Mouse (Mus musculus) cerebellum, adult 2 months (tissue): Measurements from ENCODE around the gene Jade1. TPM values are rescaled to one million over a fixed set of nuclear protein-coding genes. Genes with fewer than 3 reads are reported as not detected.

Experiments used
- DNase-seq, 2 experiments: peaks; one replicate each; pipeline ENCODE4 v3.0.0; 2021
- H3K27ac ChIP-seq: fragments of 200-500 bp; 2 replicates; pipeline ENCODE4 v1.5.1; 2012; ENCODE audit warnings: low read length, control low read depth, inconsistent platforms; ENCODE audit not compliant: insufficient read depth
- H3K27me3 ChIP-seq: fragments of 200-500 bp; 2 replicates; pipeline ENCODE4 v1.6.1; 2012; ENCODE audit warnings: inconsistent platforms, mild to moderate bottlenecking, low read length, moderate library complexity; ENCODE audit not compliant: control insufficient read depth, insufficient read depth
- H3K4me1 ChIP-seq: fragments of 200-500 bp; 2 replicates; pipeline ENCODE4 v1.6.1; 2011; ENCODE audit warnings: low read length; ENCODE audit not compliant: control insufficient read depth, insufficient read depth
- H3K4me3 ChIP-seq: fragments of 200-500 bp; replicated peaks from 2 replicates; pipeline ENCODE3; 2011; ENCODE audit warnings: mild to moderate bottlenecking, low read depth, low read length, control low read depth; ENCODE audit not compliant: insufficient read depth
- CTCF ChIP-seq: fragments of 200-500 bp; IDR thresholded peaks from 2 replicates; pipeline ENCODE4 v1.5.1; 2011; ENCODE audit warnings: low read depth, mild to moderate bottlenecking, control low read depth, low read length, moderate library complexity, borderline replicate concordance; ENCODE audit not compliant: insufficient read depth
- POLR2A ChIP-seq: fragments of 200-500 bp; IDR thresholded peaks from 2 replicates; pipeline ENCODE4 v1.6.1; 2011; ENCODE audit warnings: low read length, control low read depth, borderline replicate concordance; ENCODE audit not compliant: insufficient read depth
- WGBS: fragments of 180-500 bp; shearing (Covaris S2); methylation state at CpG from one replicate; pipeline ENCODE4 v1.1.7; 2018; 5-methylcytosine and 5-hydroxymethylcytosine counted together
- polyA plus RNA-seq: library from polyadenylated mRNA; depleted of rRNA; stranded (reverse); fragments of >200 nt; gene quantifications from 2 replicates; pipeline ENCODE4 v1.2.3, GENCODE M21; 2012

Gene Jade1
- polyA plus RNA-seq, 1 experiment: 31.8 TPM

- DNase-seq: no peak
- TF ChIP-seq CTCF: no peak
- TF ChIP-seq POLR2A: no peak
- H3K27ac ChIP-seq: no peak overlapping the region
- 60% methylated on average over 19 of the region's 19 CpGs for WGBS
- no peak overlapping the region for H3K4me3 ChIP-seq
- H3K27me3 ChIP-seq: no peaks in the 10 kb centered on the region
- H3K4me1 ChIP-seq: peaks cover 25% of the 10 kb centered on the region
Observed at GRCm38 (mm10) chr3:41589246-41589914, 33.8 kb downstream of the Jade1 start.

GRCm38 (mm10) chr3:41589988-41590387 lies 34.5 kb downstream of the Jade1 start:
- Histone ChIP-seq H3K4me1 (peaks cover 23% of the 10 kb centered on the region), H3K27ac (no peak overlapping the region), H3K4me3 (no peak overlapping the region), H3K27me3 (no peaks in the 10 kb centered on the region)
- no peak for DNase-seq
- WGBS: 90% methylated on average over 4 of the region's 4 CpGs
- TF ChIP-seq POLR2A (no peak), CTCF (no peak)

DNA sequence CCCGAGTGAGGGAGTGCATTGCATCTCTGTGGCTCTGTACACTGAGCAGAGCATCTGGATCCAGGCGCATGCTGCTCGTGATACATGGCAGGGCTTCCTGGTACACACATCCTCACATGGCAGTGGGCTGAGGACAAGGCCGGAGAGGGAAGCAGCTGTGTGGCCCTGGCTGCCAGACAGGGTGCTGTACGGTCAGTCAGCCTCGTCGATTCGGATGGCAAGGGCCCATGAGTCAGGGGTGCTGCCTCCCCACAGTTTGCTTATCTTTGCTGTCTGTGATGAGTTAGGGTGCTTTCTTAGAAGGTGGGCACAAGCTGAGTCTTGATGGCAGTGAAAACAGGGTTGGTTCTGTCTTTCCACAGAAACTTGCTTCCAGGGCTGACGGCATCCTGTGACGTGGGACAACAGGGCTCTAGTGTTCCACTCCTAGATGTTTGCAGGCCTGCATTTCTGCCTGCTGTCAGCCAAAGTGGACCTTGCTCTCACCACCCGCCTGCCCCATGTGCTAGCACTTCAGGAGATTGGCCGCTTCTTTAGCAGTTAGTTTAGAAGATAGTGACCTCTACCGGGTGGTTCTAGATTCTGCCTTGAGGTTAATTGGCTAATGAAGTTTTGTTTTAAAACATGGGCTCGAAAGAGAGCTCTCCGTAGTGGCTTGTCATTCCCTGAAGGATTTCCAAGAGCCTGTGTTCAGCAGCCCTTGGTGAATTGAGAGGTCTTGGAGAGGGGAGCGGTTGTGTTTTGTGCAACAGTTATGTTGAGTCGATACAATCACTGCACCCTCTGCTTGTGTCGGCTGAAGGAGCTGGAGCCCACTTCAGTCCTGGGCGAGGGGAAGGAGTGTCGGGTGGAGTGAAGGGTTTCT lies 35.4 kb downstream of the Jade1 start:
- WGBS: 75% methylated on average over 20 of the region's 20 CpGs
- TF ChIP-seq POLR2A (no peak), CTCF (0 out of 2 replicates have a peak, but pooled peaks have one; percentile 13)
- no peak for DNase-seq
- Histone ChIP-seq H3K4me3 (no peak overlapping the region), H3K4me1 (peaks cover 23% of the 10 kb centered on the region), H3K27ac (no peak overlapping the region), H3K27me3 (no peaks in the 10 kb centered on the region)

GRCm38 (mm10) chr3:41591651-41592170 lies 36.2 kb downstream of the Jade1 start:
- TF ChIP-seq POLR2A (no peak), CTCF (no peak)
- Histone ChIP-seq H3K27me3 (no peaks in the 10 kb centered on the region), H3K27ac (no peak overlapping the region), H3K4me3 (no peak overlapping the region), H3K4me1 (peaks cover 23% of the 10 kb centered on the region)
- 97% methylated on average over 14 of the region's 14 CpGs for WGBS
- DNase-seq: no peak

DNA sequence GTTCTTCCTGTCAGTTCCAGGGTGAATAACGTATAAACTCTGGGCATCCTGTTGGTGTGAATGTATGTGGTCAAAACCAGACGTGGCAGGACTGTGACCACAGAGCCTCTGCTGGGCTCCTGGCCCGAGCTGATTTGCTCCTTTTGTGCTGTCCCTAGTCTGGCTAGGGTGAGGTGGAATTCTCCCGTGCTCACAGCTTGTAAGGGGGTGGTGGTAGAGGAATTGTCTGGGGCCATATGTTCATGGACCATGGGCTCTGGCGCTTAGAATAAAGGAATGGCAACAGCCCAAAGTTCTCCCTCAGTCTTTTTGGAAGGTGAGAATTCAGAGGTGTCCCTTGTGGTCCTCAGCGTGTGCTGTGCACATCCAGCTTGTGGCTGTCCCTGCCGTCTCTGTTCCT lies 37.3 kb downstream of the Jade1 start:
- Histone ChIP-seq H3K27me3 (no peaks in the 10 kb centered on the region), H3K4me1 (peaks cover 18% of the 10 kb centered on the region; the same call in 1 of the 2 replicates), H3K4me3 (no peak overlapping the region), H3K27ac (no peak overlapping the region)
- 33% methylated on average over 7 of the region's 7 CpGs for WGBS
- TF ChIP-seq CTCF: no peak
- TF ChIP-seq POLR2A: no peak
- DNase-seq: peak; percentile 29 to 58

- Histone ChIP-seq H3K4me1 (peaks cover 15% of the 10 kb centered on the region; the same call in 1 of the 2 replicates), H3K27ac (no peak overlapping the region), H3K4me3 (no peak overlapping the region), H3K27me3 (no peaks in the 10 kb centered on the region)
- WGBS: 85% methylated on average over 9 of the region's 9 CpGs
- TF ChIP-seq POLR2A: no peak
- no peak for TF ChIP-seq CTCF
- DNase-seq: no peak
Observed at GRCm38 (mm10) chr3:41594097-41594879, 38.8 kb downstream of the Jade1 start.

DNA sequence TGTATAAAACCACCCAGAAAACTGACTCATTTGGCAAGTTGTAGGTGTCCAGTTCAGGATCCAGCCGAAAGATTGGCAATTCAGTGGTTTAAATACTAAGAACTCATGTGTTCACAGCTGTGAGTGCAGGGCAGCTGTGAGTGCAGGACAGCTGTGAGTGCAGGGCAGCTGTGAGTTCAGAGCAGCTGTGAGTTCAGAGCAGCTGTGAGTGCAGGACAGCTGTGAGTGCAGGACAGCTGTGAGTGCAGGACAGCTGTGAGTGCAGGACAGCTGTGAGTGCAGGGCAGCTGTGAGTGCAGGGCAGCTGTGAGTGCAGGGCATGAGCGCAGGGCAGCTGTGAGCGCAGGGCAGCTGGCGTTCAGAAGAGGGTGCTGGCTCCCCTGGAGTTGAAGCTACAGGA lies 39.5 kb downstream of the Jade1 start:
- WGBS: 96% methylated on average over 4 of the region's 4 CpGs
- Histone ChIP-seq H3K4me1 (peaks cover 13% of the 10 kb centered on the region; the same call in 1 of the 2 replicates), H3K4me3 (no peak overlapping the region), H3K27ac (no peak overlapping the region), H3K27me3 (no peaks in the 10 kb centered on the region)
- no peak for DNase-seq
- no peak for TF ChIP-seq POLR2A
- TF ChIP-seq CTCF: no peak
